8 mouse cellular contexts compared by ENCODE assay signal in genomic region chr17:26675845-26676244, GRCm38 (mm10). TPM values are rescaled to one million over a fixed set of nuclear protein-coding genes. Genes with fewer than 3 reads are reported as not detected.
DNase-seq lines count a peak whose midpoint lies in the region; ATAC-seq and TF ChIP-seq lines count a peak whose summit lies in the region.

No protein-coding gene starts in this region.

- H3K4me1 ChIP-seq in kidney, adult 2 months (ENCODE audit: control insufficient read depth, insufficient read depth, low read length): peaks cover 18% of the 10 kb centered on the region; the same call in 1 of the 2 replicates
- peaks cover 12% of the 10 kb centered on the region for H3K4me1 ChIP-seq in brown adipose tissue, adult 24 weeks (ENCODE audit: control insufficient read depth, insufficient read depth, insufficient read length, low read length)
- peaks cover 26% of the 10 kb centered on the region for H3K4me1 ChIP-seq in hindbrain, embryonic 14.5 days (replicated peaks; ENCODE audit: control insufficient read depth, insufficient read depth, low read length)
- H3K4me1 ChIP-seq in midbrain, embryonic 14.5 days (ENCODE audit: control insufficient read depth, insufficient read depth, low read length): peaks cover 14% of the 10 kb centered on the region

- no peaks in the 10 kb centered on the region for H3K9me3 ChIP-seq in hindbrain, embryonic 14.5 days (ENCODE audit: control insufficient read depth, low read length)
- H3K9me3 ChIP-seq in midbrain, embryonic 14.5 days (ENCODE audit: control insufficient read depth, low read length): no peaks in the 10 kb centered on the region

- H3K27me3 ChIP-seq in kidney, adult 2 months (replicated peaks; ENCODE audit: control insufficient read depth, insufficient read depth, low read length): no peaks in the 10 kb centered on the region
- no peaks in the 10 kb centered on the region for H3K27me3 ChIP-seq in hindbrain, embryonic 14.5 days (ENCODE audit: control insufficient read depth, insufficient read depth, low read length)
- H3K27me3 ChIP-seq in midbrain, embryonic 14.5 days (ENCODE audit: control insufficient read depth, insufficient read depth, low read length): no peaks in the 10 kb centered on the region

- DNase-seq in kidney, adult 2 months: no peak
- DNase-seq in kidney, postnatal 10 days: no peak
- peak; percentile 37 for DNase-seq in hindbrain, embryonic 14.5 days (ENCODE audit: low spot score)
- DNase-seq in midbrain, embryonic 14.5 days: no peak
- DNase-seq in left cerebral cortex, adult 8-10 months (ENCODE audit: low spot score in 2 of 2): no peak
- no peak for DNase-seq in layer of hippocampus, adult 9-11 months
- DNase-seq in thymus, postnatal 25 days: no peak

- TF ChIP-seq CTCF in kidney, adult 2 months (conservative IDR thresholded peaks at IDR 0.05; ENCODE audit: insufficient read depth, insufficient read length, low read depth, low read length): no peak

- H3K27ac ChIP-seq in kidney, adult 2 months (ENCODE audit: insufficient read depth, low read depth, low read length): no peak overlapping the region; the same call in 1 of the 2 replicates
- no peak overlapping the region for H3K27ac ChIP-seq in brown adipose tissue, adult 24 weeks (replicated peaks; ENCODE audit: low read depth, low read length)
- peak overlapping the region; percentile 92 for H3K27ac ChIP-seq in hindbrain, embryonic 14.5 days
- peak overlapping the region; percentile 81; the same call in 1 of the 2 replicates for H3K27ac ChIP-seq in midbrain, embryonic 14.5 days (replicated peaks; ENCODE audit: low read depth, low read length)

- ATAC-seq in hindbrain, embryonic 14.5 days (ENCODE audit: low FRiP score): peak; percentile 63
- ATAC-seq in midbrain, embryonic 14.5 days (ENCODE audit: low FRiP score, low TSS enrichment): 0 out of 2 replicates have a peak, but pooled peaks have one; percentile 20

- H3K36me3 ChIP-seq in kidney, adult 2 months (ENCODE audit: control insufficient read depth, insufficient read depth, low read length): no peaks in the 10 kb centered on the region
- no peaks in the 10 kb centered on the region for H3K36me3 ChIP-seq in hindbrain, embryonic 14.5 days (replicated peaks; ENCODE audit: control insufficient read depth, insufficient read depth)
- H3K36me3 ChIP-seq in midbrain, embryonic 14.5 days (ENCODE audit: control insufficient read depth, insufficient read depth, low read length): no peaks in the 10 kb centered on the region

- H3K4me3 ChIP-seq in kidney, adult 2 months (ENCODE audit: insufficient read depth, low read depth, low read length): peak overlapping the region; percentile 81
- H3K4me3 ChIP-seq in brown adipose tissue, adult 24 weeks (ENCODE audit: insufficient read depth, low read depth, low read length): peak overlapping the region; percentile 93
- H3K4me3 ChIP-seq in hindbrain, embryonic 14.5 days (replicated peaks; ENCODE audit: low read length): peak overlapping the region; percentile 94
- H3K4me3 ChIP-seq in midbrain, embryonic 14.5 days (replicated peaks; ENCODE audit: low read depth, low read length): peak overlapping the region; percentile 68

- TF ChIP-seq POLR2A in kidney, adult 2 months (IDR thresholded peaks at IDR 0.05; ENCODE audit: low read depth, low read length): no peak

- H3K9ac ChIP-seq in hindbrain, embryonic 14.5 days: peak overlapping the region; percentile 89
- 0 out of 2 replicates have a peak overlapping the region, but pooled peaks have one; percentile 29 for H3K9ac ChIP-seq in midbrain, embryonic 14.5 days (replicated peaks; ENCODE audit: low read length)

- H3K4me2 ChIP-seq in hindbrain, embryonic 14.5 days (replicated peaks): peak overlapping the region; percentile 65
- H3K4me2 ChIP-seq in midbrain, embryonic 14.5 days (ENCODE audit: low read length): peak overlapping the region; percentile 59

- WGBS in kidney, adult 2 months: 20% methylated on average over 7 of the region's 7 CpGs
- 19% methylated on average over 7 of the region's 7 CpGs for WGBS in hindbrain, embryonic 14.5 days
- WGBS in midbrain, embryonic 14.5 days: 23% methylated on average over 7 of the region's 7 CpGs

RNA-seq across cellular contexts. Expression of gene Atp6v0e, which starts 12.8 kb away (rescaled TPM):
- polyA plus RNA-seq in kidney, adult 2 months (2012; rRNA removed): 399 and 450 TPM in 2 replicates
- 314 and 348 TPM in 2 replicates for polyA plus RNA-seq in brown adipose tissue, adult 24 weeks (2012; ENCODE audit: insufficient read depth, insufficient read length, missing spikeins)
- polyA plus RNA-seq in hindbrain, embryonic 14.5 days (2014; fragmentation: Nextera tagmentation; extraction: Ambion mirVana): 91.3 and 106 TPM in 2 replicates
- polyA plus RNA-seq in midbrain, embryonic 14.5 days (2014; fragmentation: Nextera tagmentation; extraction: Ambion mirVana): 85.5 and 90.5 TPM in 2 replicates
- total RNA-seq in left cerebral cortex, adult 8-10 months (2022): 10 to 100 TPM; 34.5 to 46.9 (median 43.4) TPM

RNA-seq across cellular contexts. Expression of gene Crebrf, which starts 39.6 kb away (rescaled TPM):
- 7.4 and 9.1 TPM in 2 replicates for polyA plus RNA-seq in kidney, adult 2 months (2012; rRNA removed)
- polyA plus RNA-seq in brown adipose tissue, adult 24 weeks (2012; ENCODE audit: insufficient read depth, insufficient read length, missing spikeins): 16.0 and 26.6 TPM in 2 replicates
- 10.2 and 10.5 TPM in 2 replicates for polyA plus RNA-seq in hindbrain, embryonic 14.5 days (2014; fragmentation: Nextera tagmentation; extraction: Ambion mirVana)
- 12.9 and 18.1 TPM in 2 replicates for polyA plus RNA-seq in midbrain, embryonic 14.5 days (2014; fragmentation: Nextera tagmentation; extraction: Ambion mirVana)
- 100 to 1,000 TPM; 167 to 219 (median 192) TPM for total RNA-seq in left cerebral cortex, adult 8-10 months (2022)

Comparison
In these comparisons a context has a peak if more than half of its experiments do, and no peak if none do; other contexts are left out.
1. H3K27ac ChIP-seq: peak in hindbrain, embryonic 14.5 days (single experiment) and midbrain, embryonic 14.5 days (single experiment); none in kidney, adult 2 months (single experiment) and brown adipose tissue, adult 24 weeks (single experiment).
2. Peak in every context shown above with its lines, with median percentiles within 50 percentile points of each other: H3K4me3 ChIP-seq.